Mouse (Mus musculus) liver, embryonic 13.5 days (tissue): ENCODE data around the gene Cela3a. TPM values are rescaled to one million over a fixed set of nuclear protein-coding genes. Genes with fewer than 3 reads are reported as not detected.

ENCODE experiments used
- ATAC-seq: fragments of 200-750 bp; cut with Nextera tagmentation; 2 replicates; pipeline ENCODE4 v1.8.0; 2017; ENCODE audit warnings: low read depth, mild to moderate bottlenecking, moderate number of reproducible peaks, moderate library complexity
- DNase-seq: peaks from one replicate; pipeline ENCODE4 v3.0.0; 2022
- H3K27ac ChIP-seq: fragments of 300-500 bp; sonication (generic); 2 replicates; pipeline ENCODE4 v1.5.1; 2015; ENCODE audit warnings: moderate library complexity, mild to moderate bottlenecking, inconsistent platforms
- H3K27me3 ChIP-seq: fragments of 300-500 bp; sonication (generic); 2 replicates; pipeline ENCODE4 v1.6.1; 2015; ENCODE audit warnings: mild to moderate bottlenecking, inconsistent platforms
- H3K36me3 ChIP-seq: fragments of 300-500 bp; sonication (generic); 2 replicates; pipeline ENCODE4 v1.6.1; 2015; ENCODE audit warnings: mild to moderate bottlenecking, inconsistent platforms
- H3K4me1 ChIP-seq: fragments of 300-500 bp; sonication (generic); replicated peaks from 2 replicates; pipeline ENCODE4 v1.6.1; 2015; ENCODE audit warnings: inconsistent platforms
- H3K4me2 ChIP-seq: fragments of 300-500 bp; sonication (generic); 2 replicates; pipeline ENCODE4 v1.6.1; 2015; ENCODE audit warnings: inconsistent platforms, mild to moderate bottlenecking, moderate library complexity
- H3K4me3 ChIP-seq: fragments of 300-500 bp; sonication (generic); replicated peaks from 2 replicates; pipeline ENCODE4 v1.5.1; 2015; ENCODE audit warnings: mild to moderate bottlenecking, inconsistent platforms
- H3K9ac ChIP-seq: fragments of 300-500 bp; sonication (generic); 2 replicates; pipeline ENCODE4 v1.6.1; 2015; ENCODE audit warnings: mild to moderate bottlenecking, inconsistent platforms
- H3K9me3 ChIP-seq: fragments of 300-500 bp; sonication (generic); replicated peaks from 2 replicates; pipeline ENCODE4 v1.6.1; 2016; ENCODE audit warnings: inconsistent platforms
- WGBS: fragments of 180-500 bp; shearing (Covaris S2); methylation state at CpG from one replicate; pipeline ENCODE4 v1.1.7; 2015; ENCODE audit not compliant: insufficient replicate concordance; 5-methylcytosine and 5-hydroxymethylcytosine counted together
- polyA plus RNA-seq: library from polyadenylated mRNA; unstranded; fragments of >200 nt; fragmentation: Nextera tagmentation; extraction: Ambion mirVana; gene quantifications from 2 replicates; pipeline ENCODE4 v1.2.1, GENCODE M21; 2015

Cela3a gene
- polyA plus RNA-seq, 1 experiment from 2014 or later, result not detected

GRCm38 (mm10) chr4:137368198-137368597 lies 41.4 kb downstream of the Cela3a start:
- DNase-seq (no peak), ATAC-seq (no peak)
- no peaks in the 10 kb centered on the region for H3K9me3 ChIP-seq
- no peak overlapping the region for H3K9ac ChIP-seq
- H3K27ac ChIP-seq, result peak overlapping the region; percentile 19
- H3K27me3 ChIP-seq, result no peaks in the 10 kb centered on the region
- WGBS, result 14% methylated on average over 1 of the region's 1 CpGs
- H3K4me1 ChIP-seq, result peaks cover 52% of the 10 kb centered on the region
- no peak overlapping the region for H3K4me3 ChIP-seq
- H3K4me2 ChIP-seq, result no peak overlapping the region
- no peaks in the 10 kb centered on the region for H3K36me3 ChIP-seq

DNA sequence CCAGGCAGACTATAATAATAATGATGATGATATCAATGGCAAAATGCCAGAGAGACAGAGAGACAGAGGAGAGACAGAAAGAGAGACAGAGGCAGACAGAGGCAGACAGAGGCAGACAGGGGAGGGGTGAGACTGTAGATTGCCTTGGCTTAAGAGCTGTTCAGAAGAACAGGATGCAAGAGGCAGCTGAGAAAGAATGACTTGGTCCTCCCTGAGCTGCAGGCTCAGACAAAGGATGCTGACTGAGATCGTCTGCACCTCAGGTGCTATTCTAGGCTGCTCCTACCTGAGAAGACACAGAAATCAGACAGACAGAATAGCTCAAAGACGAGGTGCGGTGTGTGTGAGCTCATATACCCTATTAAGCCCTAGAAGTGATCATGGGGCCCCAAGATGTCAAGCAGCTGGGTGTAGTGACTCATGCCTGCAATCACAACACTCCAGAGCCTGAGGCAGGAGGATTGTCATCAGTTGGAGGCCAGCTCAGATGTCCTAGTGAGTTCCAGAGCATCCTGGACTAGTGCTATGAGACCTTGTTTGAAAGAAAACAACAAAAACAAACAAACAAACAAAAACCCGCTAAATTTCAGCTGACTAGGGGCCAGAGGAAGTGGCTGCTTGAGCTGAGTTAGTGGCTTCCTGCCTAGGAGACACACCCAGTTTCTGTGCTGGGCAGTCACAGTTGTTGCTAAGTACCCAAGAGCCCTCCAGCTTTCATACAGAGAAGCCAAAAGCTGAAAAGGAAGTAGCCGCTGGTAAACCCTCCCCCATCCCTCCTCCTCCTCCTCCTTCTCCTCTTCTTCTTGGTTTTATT lies 42.1 kb downstream of the Cela3a start:
- Histone ChIP-seq H3K36me3 (no peaks in the 10 kb centered on the region), H3K9me3 (no peaks in the 10 kb centered on the region), H3K27ac (peak overlapping the region; percentile 63), H3K4me1 (peaks cover 52% of the 10 kb centered on the region), H3K4me2 (peak overlapping the region; percentile 14; the same call in 1 of the 2 replicates), H3K27me3 (no peaks in the 10 kb centered on the region), H3K4me3 (no peak overlapping the region), H3K9ac (no peak overlapping the region)
- WGBS, result 11% methylated on average over 5 of the region's 5 CpGs
- DNase-seq (no peak), ATAC-seq (no peak)

DNA sequence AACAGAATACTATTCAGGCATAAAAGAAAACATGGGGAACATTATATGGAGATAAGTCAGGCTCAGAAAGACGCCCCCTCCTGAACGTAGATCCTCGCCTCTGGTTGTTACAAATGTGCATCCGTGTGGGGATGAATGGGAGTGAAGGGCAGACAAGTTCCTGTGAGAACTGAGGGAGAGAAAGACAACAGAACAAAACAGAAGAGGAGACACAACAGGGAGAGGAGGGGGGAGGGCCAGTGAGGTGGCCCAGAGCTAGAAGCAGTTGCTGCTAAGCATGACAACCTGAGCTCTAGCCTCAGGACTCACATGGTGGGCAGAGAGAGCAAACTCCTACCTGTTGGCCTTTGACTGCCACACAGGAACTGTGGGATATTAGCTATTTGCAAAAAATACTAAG lies 43.5 kb downstream of the Cela3a start:
- Histone ChIP-seq H3K27ac (no peak overlapping the region), H3K4me3 (no peak overlapping the region), H3K4me2 (no peak overlapping the region), H3K36me3 (no peaks in the 10 kb centered on the region), H3K27me3 (0 out of 2 replicates have a peak, but pooled peaks cover 3% of the 10 kb centered on the region), H3K9me3 (no peaks in the 10 kb centered on the region), H3K4me1 (peaks cover 42% of the 10 kb centered on the region), H3K9ac (no peak overlapping the region)
- ATAC-seq (no peak), DNase-seq (no peak)
- 69% methylated on average over 4 of the region's 4 CpGs for WGBS

- no peaks in the 10 kb centered on the region for H3K36me3 ChIP-seq
- no peak overlapping the region for H3K4me3 ChIP-seq
- H3K9ac ChIP-seq, result no peak overlapping the region
- DNase-seq (no peak), ATAC-seq (no peak)
- H3K4me1 ChIP-seq, result peaks cover 39% of the 10 kb centered on the region
- H3K27me3 ChIP-seq, result 0 out of 2 replicates have a peak, but pooled peaks cover 7% of the 10 kb centered on the region
- WGBS, result 51% methylated on average over 19 of the region's 19 CpGs
- no peak overlapping the region for H3K27ac ChIP-seq
- H3K4me2 ChIP-seq, result peak overlapping the region; percentile 2; the same call in 1 of the 2 replicates
- no peaks in the 10 kb centered on the region for H3K9me3 ChIP-seq
These were observed 44.1 kb downstream of the Cela3a start for GRCm38 (mm10) chr4:137365356-137366062.

GRCm38 (mm10) chr4:137364826-137365225 lies 44.8 kb downstream of the Cela3a start:
- no peaks in the 10 kb centered on the region for H3K9me3 ChIP-seq
- 72% methylated on average over 6 of the region's 6 CpGs for WGBS
- H3K27ac ChIP-seq, result no peak overlapping the region
- DNase-seq, result no peak
- no peaks in the 10 kb centered on the region for H3K36me3 ChIP-seq
- H3K9ac ChIP-seq, result no peak overlapping the region
- peaks cover 9% of the 10 kb centered on the region; the same call in 1 of the 2 replicates for H3K27me3 ChIP-seq
- peaks cover 32% of the 10 kb centered on the region for H3K4me1 ChIP-seq
- no peak for ATAC-seq
- H3K4me3 ChIP-seq, result no peak overlapping the region
- H3K4me2 ChIP-seq, result peak overlapping the region; percentile 2; the same call in 1 of the 2 replicates

DNA sequence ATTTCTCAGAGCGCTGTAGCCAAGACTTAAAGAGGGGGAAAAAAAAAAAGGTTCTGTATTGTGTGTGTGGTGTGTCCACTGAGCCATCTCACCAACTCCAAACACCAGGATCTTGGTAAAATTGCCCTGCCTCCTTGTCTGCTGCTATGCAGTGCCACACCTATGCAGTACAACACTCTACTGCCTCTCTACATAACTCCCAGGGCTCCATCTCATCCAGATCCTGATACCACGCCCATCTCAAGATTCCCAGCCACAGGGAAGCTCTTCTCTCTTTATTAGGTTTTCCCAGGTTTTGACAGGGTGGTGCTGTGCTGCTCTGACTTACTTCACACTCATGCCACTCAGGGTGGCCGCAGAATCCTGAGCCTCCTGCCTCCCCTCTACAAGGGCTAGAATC lies 48.6 kb downstream of the Cela3a start:
- H3K4me1 ChIP-seq, result peaks cover 32% of the 10 kb centered on the region
- DNase-seq (no peak), ATAC-seq (no peak)
- H3K4me3 ChIP-seq, result no peak overlapping the region
- no peaks in the 10 kb centered on the region for H3K9me3 ChIP-seq
- peaks cover 9% of the 10 kb centered on the region; the same call in 1 of the 2 replicates for H3K27me3 ChIP-seq
- 59% methylated on average over 3 of the region's 3 CpGs for WGBS
- no peak overlapping the region for H3K27ac ChIP-seq
- no peak overlapping the region for H3K4me2 ChIP-seq
- H3K36me3 ChIP-seq, result no peaks in the 10 kb centered on the region
- H3K9ac ChIP-seq, result no peak overlapping the region

GRCm38 (mm10) chr4:137358291-137359002 lies 51.1 kb downstream of the Cela3a start:
- H3K27me3 ChIP-seq, result peaks cover 9% of the 10 kb centered on the region; the same call in 1 of the 2 replicates
- H3K27ac ChIP-seq, result peak overlapping the region; percentile 63
- no peak for DNase-seq
- peak overlapping the region; percentile 52 for H3K4me2 ChIP-seq
- H3K36me3 ChIP-seq, result no peaks in the 10 kb centered on the region
- peak overlapping the region; percentile 96 for H3K4me3 ChIP-seq
- WGBS, result 21% methylated on average over 14 of the region's 14 CpGs
- H3K9ac ChIP-seq, result peak overlapping the region; percentile 57
- ATAC-seq, result no peak
- H3K4me1 ChIP-seq, result peaks cover 45% of the 10 kb centered on the region
- no peaks in the 10 kb centered on the region for H3K9me3 ChIP-seq

- ATAC-seq, result peak; percentile 96
- Histone ChIP-seq H3K4me3 (peak within 1 kb of the TSS; percentile 96), H3K27me3 (peaks cover 9% of the 10 kb centered on the region; the same call in 1 of the 2 replicates), H3K9me3 (no peaks in the 10 kb centered on the region), H3K4me1 (peaks cover 52% of the 10 kb centered on the region), H3K36me3 (no peaks in the 10 kb centered on the region), H3K9ac (peak within 1 kb of the TSS; percentile 99), H3K4me2 (peak within 1 kb of the TSS; percentile 75), H3K27ac (peak within 1 kb of the TSS; percentile 96)
- DNase-seq, result peak; percentile 97
- WGBS, result under 1% methylated on average over 39 of the region's 44 CpGs
These were observed 51.9 kb downstream of the Cela3a start, which contains the start of gene Cdc42 for GRCm38 (mm10) chr4:137357517-137358254. Gene Cdc42, minus strand, starts transcription at chr4:137357720.

DNA sequence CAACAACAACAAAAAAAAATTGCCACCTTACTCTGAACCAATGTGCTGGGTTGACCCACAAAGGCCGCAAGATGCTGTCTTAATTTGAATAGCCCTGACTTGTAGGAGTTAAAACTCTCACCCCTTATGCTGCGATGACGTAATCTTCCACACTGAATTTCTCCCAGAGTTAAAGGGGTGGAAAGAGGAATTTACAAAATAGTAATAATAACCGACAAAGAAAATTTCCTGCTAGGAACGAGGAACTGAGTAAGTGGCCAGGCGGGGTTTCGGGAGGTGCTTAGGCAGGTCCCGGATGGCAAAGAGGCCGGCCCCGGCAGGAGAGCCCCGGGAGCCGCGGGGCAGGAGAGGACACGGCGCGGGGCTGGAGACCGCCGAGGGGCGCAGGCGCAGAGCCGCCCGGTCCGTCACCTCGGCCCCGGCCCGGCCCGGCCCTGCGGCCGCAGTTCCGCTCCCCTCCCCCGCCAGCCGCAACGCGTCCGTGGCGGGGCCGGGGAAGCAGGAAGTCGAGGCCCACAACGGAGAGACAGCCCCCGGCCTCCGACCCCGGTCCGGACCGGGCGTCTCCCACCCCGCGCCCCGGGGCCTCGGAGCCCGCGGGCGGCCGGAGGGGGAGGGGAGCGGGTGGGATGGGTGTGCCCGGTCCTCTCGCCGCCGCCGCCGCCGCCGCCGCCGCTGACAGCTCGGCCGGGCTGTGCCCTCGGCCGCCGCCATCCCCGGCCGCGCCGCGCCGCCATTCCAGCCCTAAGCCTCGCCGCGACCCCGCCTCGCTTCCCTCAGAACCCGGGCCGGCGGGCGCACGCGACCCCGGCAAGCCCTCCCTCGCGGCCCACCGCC lies 52.7 kb downstream of the Cela3a start:
- Histone ChIP-seq H3K9me3 (no peaks in the 10 kb centered on the region), H3K4me2 (peak overlapping the region; percentile 75), H3K27ac (peak overlapping the region; percentile 96), H3K9ac (peak overlapping the region; percentile 99), H3K4me3 (peak overlapping the region; percentile 96), H3K36me3 (no peaks in the 10 kb centered on the region), H3K4me1 (peaks cover 59% of the 10 kb centered on the region), H3K27me3 (peaks cover 9% of the 10 kb centered on the region; the same call in 1 of the 2 replicates)
- DNase-seq (peak; percentile 56), ATAC-seq (peak; percentile 76)
- WGBS, result under 1% methylated on average over 48 of the region's 90 CpGs
